Mouse (Mus musculus): ENCODE measurements at regions not wholly inside any gene's neighbourhood (a gene's known extent, or its start where the extent isn't known, plus 50 kb on each side); places are given as distances from the start of the nearest gene placed in this dataset.

GRCm38 (mm10) chr16:29827776-29828175, 236.4 kb upstream of the Hes1 start:
- no peak for DNase-seq (ENCODE audit: extremely low spot score in 1 of 2, low spot score in 1 of 2)

GRCm38 (mm10) chr16:29829457-29829856, 234.7 kb upstream of the Hes1 start:
- no peak for DNase-seq (ENCODE audit: extremely low spot score in 1 of 2, low spot score in 1 of 2)

GRCm38 (mm10) chr16:29830101-29830500, 234.1 kb upstream of the Hes1 start:
- DNase-seq (ENCODE audit: extremely low spot score in 1 of 2, low spot score in 1 of 2): no peak

GRCm38 (mm10) chr16:29833298-29833697, 230.9 kb upstream of the Hes1 start:
- no peak for DNase-seq (ENCODE audit: extremely low spot score in 1 of 2, low spot score in 1 of 2)

GRCm38 (mm10) chr16:29833875-29834274, 230.3 kb upstream of the Hes1 start:
- DNase-seq (ENCODE audit: extremely low spot score in 1 of 2, low spot score in 1 of 2): no peak

GRCm38 (mm10) chr16:29834669-29835068, 229.5 kb upstream of the Hes1 start:
- DNase-seq (ENCODE audit: extremely low spot score in 1 of 2, low spot score in 1 of 2): no peak

- DNase-seq (ENCODE audit: extremely low spot score in 1 of 2, low spot score in 1 of 2): peak in 1 of 2 experiments; percentile 51
Observed at GRCm38 (mm10) chr16:29837025-29837629, 227.1 kb upstream of the Hes1 start.

- no peak for DNase-seq (ENCODE audit: extremely low spot score in 1 of 2, low spot score in 1 of 2)
Observed at GRCm38 (mm10) chr16:29837874-29838273, 226.3 kb upstream of the Hes1 start.

- peak; percentile 77 to 80 for DNase-seq (ENCODE audit: extremely low spot score in 1 of 2, low spot score in 1 of 2)
Observed at GRCm38 (mm10) chr16:29838981-29839661, 225.1 kb upstream of the Hes1 start.

- no peak for DNase-seq (ENCODE audit: extremely low spot score in 1 of 2, low spot score in 1 of 2)
Observed at GRCm38 (mm10) chr16:29839662-29840001, 224.6 kb upstream of the Hes1 start.

GRCm38 (mm10) chr16:29840412-29840811, 223.8 kb upstream of the Hes1 start:
- no peak for DNase-seq (ENCODE audit: extremely low spot score in 1 of 2, low spot score in 1 of 2)

GRCm38 (mm10) chr16:29841132-29841531, 223.1 kb upstream of the Hes1 start:
- no peak for DNase-seq (ENCODE audit: extremely low spot score in 1 of 2, low spot score in 1 of 2)

GRCm38 (mm10) chr16:29842071-29842470, 222.1 kb upstream of the Hes1 start:
- DNase-seq (ENCODE audit: extremely low spot score in 1 of 2, low spot score in 1 of 2): no peak

GRCm38 (mm10) chr16:29843490-29843889, 220.7 kb upstream of the Hes1 start:
- no peak for DNase-seq (ENCODE audit: extremely low spot score in 1 of 2, low spot score in 1 of 2)

GRCm38 (mm10) chr16:29844706-29845596, 219.2 kb upstream of the Hes1 start:
- no peak for DNase-seq (ENCODE audit: extremely low spot score in 1 of 2, low spot score in 1 of 2)

GRCm38 (mm10) chr16:29845597-29845986, 218.6 kb upstream of the Hes1 start:
- no peak for DNase-seq (ENCODE audit: extremely low spot score in 1 of 2, low spot score in 1 of 2)

- no peak for DNase-seq (ENCODE audit: extremely low spot score in 1 of 2, low spot score in 1 of 2)
Observed at GRCm38 (mm10) chr16:29847059-29847458, 217.1 kb upstream of the Hes1 start.

- DNase-seq (ENCODE audit: extremely low spot score in 1 of 2, low spot score in 1 of 2): no peak
Observed at GRCm38 (mm10) chr16:29847734-29848133, 216.4 kb upstream of the Hes1 start.

- DNase-seq (ENCODE audit: extremely low spot score in 1 of 2, low spot score in 1 of 2): no peak
Observed at GRCm38 (mm10) chr16:29848527-29848926, 215.7 kb upstream of the Hes1 start.

- DNase-seq (ENCODE audit: extremely low spot score in 1 of 2, low spot score in 1 of 2): no peak
Observed at GRCm38 (mm10) chr16:29849511-29849910, 214.7 kb upstream of the Hes1 start.

GRCm38 (mm10) chr16:29850616-29851015, 213.6 kb upstream of the Hes1 start:
- no peak for DNase-seq (ENCODE audit: extremely low spot score in 1 of 2, low spot score in 1 of 2)

- no peak for DNase-seq (ENCODE audit: extremely low spot score in 1 of 2, low spot score in 1 of 2)
Observed at GRCm38 (mm10) chr16:29851827-29852226, 212.4 kb upstream of the Hes1 start.

Data from frontal cortex, adult 2 months (tissue).